Mouse (Mus musculus) spleen, postnatal 0 days (tissue): ENCODE measurements around the gene Gm10842. TPM values are rescaled to one million over a fixed set of nuclear protein-coding genes. Genes with fewer than 3 reads are reported as not detected.

Experiments
- polyA plus RNA-seq: library from polyadenylated mRNA; unstranded; fragments of >200 nt; fragmentation: Nextera tagmentation; extraction: Ambion mirVana; gene quantifications from 2 replicates; pipeline ENCODE4 v1.2.1, GENCODE M21; 2015

Gene Gm10842
- not detected in 2 replicates for polyA plus RNA-seq

DNA sequence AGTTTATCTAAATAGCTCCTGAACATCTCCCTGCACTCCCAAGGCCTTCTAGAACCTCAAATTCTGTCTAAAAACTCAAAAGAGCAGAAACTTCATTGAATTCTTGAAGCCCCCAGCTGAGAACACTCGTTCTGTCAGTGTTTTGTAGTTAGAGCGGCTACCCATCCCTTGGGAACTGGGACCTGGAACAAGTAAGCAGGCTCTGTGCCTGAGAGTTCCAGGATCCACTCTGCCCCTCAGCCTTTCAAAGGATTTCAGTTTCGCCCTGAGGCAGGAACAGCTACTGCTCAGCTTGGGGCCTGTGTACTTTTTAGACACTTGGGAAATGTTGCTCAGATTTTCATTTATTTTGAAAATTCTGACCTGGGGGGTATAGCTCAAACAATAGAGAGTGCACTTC lies at the start of gene Gm10842:
Gene Gm10842, plus strand, starts transcription at position 301 of the 400 bp plus-strand sequence.

GRCm38 (mm10) chr11:105125735-105126519 lies 20.8 kb upstream of the Gm10842 start, which contains the start of gene Mettl2:
TSS of gene Mettl2 (plus strand) at chr11:105126425.

DNA sequence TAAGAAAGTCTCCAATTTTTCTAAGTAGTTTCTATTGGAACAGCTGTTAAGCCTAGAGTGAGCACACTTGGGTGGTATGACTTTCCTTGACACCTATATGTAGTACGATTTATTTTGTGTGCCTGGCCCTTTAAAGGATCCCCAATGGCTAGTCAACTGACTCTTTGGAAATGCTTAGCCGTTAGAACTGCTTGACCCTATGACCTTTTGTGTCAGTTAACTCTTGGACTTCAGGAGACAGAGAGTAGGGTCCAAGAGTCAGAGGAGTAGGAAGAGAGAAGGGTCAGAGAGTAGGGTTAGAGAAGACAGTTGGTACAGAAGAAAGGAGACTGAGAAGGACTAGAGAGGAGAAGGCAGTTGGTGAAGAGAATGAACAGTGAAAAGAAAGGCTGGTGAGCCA lies 31.8 kb downstream of the Gm10842 start, which contains the start of gene Tlk2:
Gene Tlk2, plus strand, starts transcription at position 292 of the 400 bp plus-strand sequence.

Other genes starting within 250 kb of the Gm10842 start
- 0.74 and 0.89 TPM in 2 replicates for gene Efcab3, start 83.3 kb upstream of the Gm10842 start, polyA plus RNA-seq
- 18.8 and 20.4 TPM in 2 replicates for gene Mettl2, start 20.5 kb upstream of the Gm10842 start, polyA plus RNA-seq
- 13.8 and 14.0 TPM in 2 replicates for gene Tlk2, start 31.9 kb downstream of the Gm10842 start, polyA plus RNA-seq
- 1.6 and 2.1 TPM in 2 replicates for gene Mrc2, start 145.8 kb downstream of the Gm10842 start, polyA plus RNA-seq